Mouse (Mus musculus): Measurements from ENCODE around the gene Ccl4.

The Ccl4 gene

GRCm38 (mm10) chr11:83671743-83672142 lies 9.4 kb downstream of the Ccl4 start:
- DNase-seq (ENCODE audit: extremely low spot score, low spot score) = no peak

- no peak for DNase-seq (ENCODE audit: extremely low spot score, low spot score)
These were observed 13.3 kb downstream of the Ccl4 start for GRCm38 (mm10) chr11:83675665-83676064.

GRCm38 (mm10) chr11:83689918-83690317 lies 27.5 kb downstream of the Ccl4 start:
- no peak for DNase-seq (ENCODE audit: extremely low spot score, low spot score)

DNA sequence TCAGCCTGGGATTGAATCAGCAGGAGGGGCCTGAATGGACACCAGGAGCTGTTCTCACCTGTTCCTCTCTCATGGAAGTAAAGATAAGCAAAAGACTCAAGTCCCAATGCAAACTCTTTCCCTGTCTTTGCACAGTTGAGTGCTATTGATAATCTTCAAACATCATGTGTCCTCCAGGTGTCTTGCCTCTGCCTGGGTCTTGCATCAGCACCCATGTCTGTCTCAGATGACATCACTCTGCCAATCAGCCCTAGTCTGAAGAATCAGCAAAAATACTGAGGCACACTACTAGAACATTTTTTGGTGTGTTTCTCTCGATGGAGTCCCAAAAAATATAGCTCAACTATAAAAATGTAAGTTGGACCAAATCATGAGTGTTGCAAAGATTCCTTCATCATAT lies 29.6 kb downstream of the Ccl4 start:
- DNase-seq (ENCODE audit: extremely low spot score, low spot score) = no peak

GRCm38 (mm10) chr11:83703705-83704104 lies 41.3 kb downstream of the Ccl4 start, which contains the start of gene Wfdc17:
Gene Wfdc17, plus strand, starts transcription at chr11:83703991.
- DNase-seq (ENCODE audit: extremely low spot score, low spot score) = no peak

- no peak for DNase-seq (ENCODE audit: extremely low spot score, low spot score)
These were observed 46.3 kb downstream of the Ccl4 start, which contains the start of gene Wfdc18 for GRCm38 (mm10) chr11:83708715-83709114. Gene Wfdc18, plus strand, starts transcription at chr11:83709015.

DNA sequence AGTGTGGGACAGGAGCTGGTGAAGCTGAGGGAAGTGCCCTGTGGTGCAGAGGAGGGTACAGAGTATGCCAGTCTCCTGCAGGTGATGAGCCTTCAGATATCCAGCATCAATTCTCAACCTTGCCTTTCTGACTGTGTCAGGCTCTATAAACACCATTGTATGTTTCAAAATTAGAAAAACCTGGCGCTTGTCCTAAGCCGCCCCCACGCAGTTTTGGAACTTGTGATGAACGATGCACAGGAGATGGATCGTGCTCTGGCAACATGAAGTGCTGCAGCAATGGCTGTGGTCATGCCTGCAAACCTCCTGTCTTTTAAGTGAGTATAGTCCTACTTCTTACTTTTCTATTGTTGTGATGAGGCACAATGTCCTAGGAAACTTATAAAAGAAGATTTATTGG lies 47.3 kb downstream of the Ccl4 start:
- no peak for DNase-seq (ENCODE audit: extremely low spot score, low spot score)

- no peak for DNase-seq (ENCODE audit: extremely low spot score, low spot score)
These were observed 50.3 kb downstream of the Ccl4 start for GRCm38 (mm10) chr11:83712671-83713070.

- no peak for DNase-seq (ENCODE audit: extremely low spot score, low spot score)
These were observed 51.5 kb downstream of the Ccl4 start for GRCm38 (mm10) chr11:83713925-83714324.
